Mouse (Mus musculus): ENCODE data around the gene 9830107B12Rik. TPM values are rescaled to one million over a fixed set of nuclear protein-coding genes. Genes with fewer than 3 reads are reported as not detected.
"Not testable (repeated sequence)": the region's sequence is repeated elsewhere in the genome, so short reads cannot be mapped to it uniquely, and the experiment has no call there.

9830107B12Rik gene
- not detected for polyA plus RNA-seq (2017; shearing (Covaris generic))

GRCm38 (mm10) chr17:48146120-48146519 is at the start of gene 9830107B12Rik:
Gene 9830107B12Rik, minus strand, starts transcription at chr17:48146268.
- ATAC-seq, result no peak

GRCm38 (mm10) chr17:48192366-48192765 is 46.3 kb upstream of the 9830107B12Rik start:
- ATAC-seq, result no peak

DNA sequence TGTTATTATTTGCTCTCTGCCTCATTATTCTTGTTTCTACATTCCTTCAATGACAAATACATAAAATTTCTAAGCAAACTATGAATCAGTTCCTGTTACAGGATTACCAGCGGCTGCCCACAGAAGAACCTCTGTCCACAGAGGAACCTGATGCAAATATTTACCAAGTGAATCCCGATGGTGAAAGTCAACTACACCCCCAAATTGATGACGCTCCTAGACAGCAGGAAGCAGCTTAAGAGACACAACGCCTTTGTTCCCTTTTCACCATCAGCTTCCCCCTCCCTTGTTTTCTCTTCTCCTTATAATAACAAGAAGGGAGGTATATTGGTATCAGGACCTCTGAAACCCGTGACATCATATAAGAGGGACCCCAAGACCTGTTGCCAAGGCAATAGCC is 39.2 kb upstream of the 9830107B12Rik start:
- ATAC-seq, result no peak

DNA sequence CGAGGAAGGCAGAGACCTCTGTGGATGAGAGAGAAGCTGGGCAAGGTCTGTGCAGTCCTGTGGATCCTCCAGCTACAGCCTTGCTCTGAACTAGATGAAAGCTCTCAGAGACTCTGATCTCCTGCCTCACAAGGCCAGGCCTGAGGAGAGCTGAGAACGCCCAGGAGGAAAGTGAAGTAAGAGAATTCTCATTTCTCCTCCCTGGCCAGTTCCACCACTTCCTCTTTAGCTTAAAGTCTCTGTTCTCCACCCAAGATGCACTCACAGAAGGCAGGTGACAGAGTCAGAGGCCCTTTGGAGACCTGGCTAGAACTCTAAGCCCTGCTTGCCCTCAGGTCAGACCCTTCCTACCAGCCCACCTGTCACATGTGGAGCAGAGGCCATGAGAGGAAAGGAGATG is 21.0 kb upstream of the 9830107B12Rik start, which contains the start of gene A530064D06Rik:
Gene A530064D06Rik (minus strand): TSS at position 173 of the 400 bp plus-strand sequence.
- not testable (repeated sequence) for ATAC-seq

- ATAC-seq, result no peak
Measured at GRCm38 (mm10) chr17:48157382-48158076, 11.5 kb upstream of the 9830107B12Rik start.

GRCm38 (mm10) chr17:48132810-48133209 is 13.3 kb downstream of the 9830107B12Rik start:
- no peak for ATAC-seq

DNA sequence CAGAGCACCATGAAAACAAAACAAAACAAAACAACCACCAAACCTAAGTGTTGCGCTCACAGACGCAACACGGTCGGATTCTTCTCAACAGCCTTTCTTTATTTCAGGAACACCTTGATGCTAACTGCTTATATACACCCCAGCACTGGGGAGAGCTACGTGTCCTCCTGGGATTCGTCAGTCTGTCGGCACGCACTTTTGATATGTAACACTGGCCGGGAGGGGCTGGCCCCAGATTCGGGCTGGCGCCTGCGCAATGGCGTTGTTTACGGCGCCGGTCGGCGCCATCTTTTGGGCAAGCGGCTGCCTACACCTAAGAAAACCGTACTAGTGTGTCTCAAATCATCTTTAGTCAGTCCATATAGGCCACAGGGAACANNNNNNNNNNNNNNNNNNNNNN is 25.6 kb downstream of the 9830107B12Rik start:
- ATAC-seq, result no peak

DNA sequence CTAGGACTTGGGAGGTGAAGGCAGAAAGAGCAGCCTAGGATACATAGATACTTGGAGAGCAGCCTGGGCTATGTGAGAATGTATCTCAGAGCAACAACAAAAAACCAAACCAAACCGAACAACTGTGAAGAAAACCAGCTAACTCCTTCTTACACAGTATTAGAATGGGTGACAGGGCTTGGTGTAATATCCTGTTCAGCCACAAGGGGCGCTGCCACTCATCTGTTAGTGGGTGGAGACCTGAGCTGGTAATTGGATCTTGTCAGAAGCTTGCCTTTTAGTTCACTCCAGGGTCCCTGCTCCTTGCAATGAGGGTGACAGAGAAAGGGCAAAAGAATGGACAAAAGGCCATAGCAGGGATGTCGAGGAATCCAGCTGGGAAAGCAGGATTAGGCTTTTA is 26.4 kb downstream of the 9830107B12Rik start:
- no peak for ATAC-seq

DNA sequence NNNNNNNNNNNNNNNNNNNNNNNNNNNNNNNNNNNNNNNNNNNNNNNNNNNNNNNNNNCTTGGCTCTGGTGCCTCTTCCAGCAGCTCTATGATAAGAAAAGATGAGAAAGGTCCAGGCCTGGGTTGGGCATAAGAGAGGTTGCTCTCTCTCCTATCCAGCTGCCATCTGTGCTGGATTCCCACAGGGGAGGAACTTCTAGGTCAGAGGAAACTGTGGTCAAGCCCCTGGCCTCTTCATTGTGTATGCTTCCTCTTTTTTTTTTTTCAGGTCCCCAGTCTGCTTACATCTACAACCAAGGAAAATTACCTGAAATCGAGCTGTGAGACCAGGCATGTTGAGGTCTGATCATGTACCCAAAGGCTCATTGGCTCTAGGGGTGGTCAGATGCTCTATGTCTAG is 27.5 kb downstream of the 9830107B12Rik start:
- no peak for ATAC-seq

GRCm38 (mm10) chr17:48110547-48111287 is 35.4 kb downstream of the 9830107B12Rik start:
- ATAC-seq, result no peak

- ATAC-seq, result no peak
Measured at GRCm38 (mm10) chr17:48108520-48108919, 37.5 kb downstream of the 9830107B12Rik start.

DNA sequence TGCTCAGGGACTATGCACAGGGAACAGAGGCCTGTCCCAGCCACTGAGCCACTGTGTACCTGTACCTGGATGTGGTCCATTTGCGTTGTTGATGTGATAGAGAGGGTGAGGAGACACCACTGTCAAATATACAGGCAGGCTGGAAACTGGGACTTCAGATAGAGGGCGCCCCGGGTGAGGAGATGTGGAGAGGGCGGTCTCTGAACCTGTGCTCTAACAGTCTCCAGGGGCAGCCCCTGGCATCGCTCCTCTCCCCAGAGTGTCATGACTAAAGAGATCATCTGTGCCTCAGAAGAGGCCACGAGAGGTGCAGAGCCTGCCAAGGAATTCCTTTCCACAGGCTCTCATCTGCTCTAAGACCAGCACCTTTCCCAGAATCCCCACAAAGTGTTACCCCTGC is 38.2 kb downstream of the 9830107B12Rik start:
- ATAC-seq, result no peak

DNA sequence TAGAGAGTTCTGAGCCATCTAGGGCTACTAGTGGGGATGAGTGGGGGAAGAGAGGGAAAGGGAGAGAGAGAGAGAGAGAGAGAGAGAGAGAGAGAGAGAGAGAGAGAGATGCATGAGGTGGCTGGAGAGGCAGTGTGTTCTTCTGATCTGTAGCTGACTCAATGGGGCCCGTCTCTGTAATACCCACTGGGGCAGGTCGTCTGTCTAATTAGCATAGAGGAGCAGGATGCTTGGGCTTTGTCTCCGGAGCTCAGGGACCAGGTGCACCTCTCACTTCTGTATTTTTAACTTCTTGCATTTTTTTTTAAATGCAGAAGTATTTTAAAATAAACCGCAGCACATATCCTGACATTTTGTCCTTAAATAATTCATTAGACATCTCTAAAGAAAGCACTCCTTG is 38.7 kb downstream of the 9830107B12Rik start:
- ATAC-seq, result no peak

GRCm38 (mm10) chr17:48100441-48101417 is 45.3 kb downstream of the 9830107B12Rik start:
- ATAC-seq, result peak; percentile 90

GRCm38 (mm10) chr17:48099312-48099711 is 46.8 kb downstream of the 9830107B12Rik start:
- ATAC-seq, result no peak

DNA sequence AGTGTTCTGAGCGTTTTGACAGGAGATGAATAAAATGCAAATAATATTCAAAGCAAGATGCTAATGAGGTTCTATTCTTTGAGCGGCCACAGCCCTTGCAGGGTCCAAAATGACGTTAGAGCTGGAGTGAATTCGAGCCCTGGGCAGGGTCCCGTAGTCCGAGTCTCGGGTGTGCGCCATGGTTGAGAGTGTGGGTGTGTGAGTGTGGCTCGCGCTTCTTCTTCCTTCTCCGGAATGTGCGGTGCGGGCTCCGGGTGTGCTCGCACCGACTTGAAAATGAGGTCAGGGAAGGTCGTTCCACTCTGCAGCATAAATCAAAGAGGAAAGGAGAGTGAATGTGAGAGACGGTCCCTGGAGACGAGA is 47.6 kb downstream of the 9830107B12Rik start:
- no peak for ATAC-seq

DNA sequence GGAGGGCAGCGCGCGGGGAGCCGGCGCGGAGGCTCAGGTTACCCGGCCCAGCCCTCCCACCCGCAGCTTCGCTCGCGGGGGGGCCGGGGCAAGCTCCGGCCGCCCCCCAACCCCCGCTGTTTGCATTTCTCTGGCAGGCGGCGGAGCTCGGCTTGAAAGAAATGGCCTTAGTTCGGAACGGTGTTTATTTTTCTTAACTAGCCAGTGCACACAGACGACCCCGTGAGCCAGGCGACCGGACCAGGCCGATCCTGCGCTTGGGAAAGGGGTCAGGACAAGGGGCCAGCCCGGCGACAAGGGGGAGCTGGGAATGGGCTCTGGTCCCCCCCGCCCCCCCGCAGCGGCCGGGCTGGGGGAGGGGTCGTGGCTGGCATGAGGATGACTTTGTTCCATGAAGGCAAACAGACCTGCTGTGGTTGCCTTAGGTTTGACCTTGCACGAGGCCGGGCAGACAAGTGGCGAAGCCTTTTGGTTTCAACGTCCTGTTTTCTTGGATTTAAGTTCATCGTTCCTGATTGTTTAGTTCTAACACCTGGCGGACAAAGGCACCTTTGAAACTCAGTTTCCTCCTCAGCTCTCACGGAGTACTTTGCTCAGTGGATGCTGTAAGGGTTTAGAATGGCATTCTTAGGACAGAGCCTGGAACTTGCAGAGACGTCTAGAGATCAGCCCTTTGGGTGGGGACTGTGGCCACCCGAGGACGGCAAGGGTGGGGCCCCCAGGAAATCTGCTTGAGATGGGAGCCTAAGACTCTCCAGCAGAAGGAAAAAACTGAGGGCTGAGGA is 48.1 kb downstream of the 9830107B12Rik start:
- ATAC-seq, result no peak

- peak; percentile 37 for ATAC-seq
Measured at GRCm38 (mm10) chr17:48097011-48097742, 48.9 kb downstream of the 9830107B12Rik start.

DNA sequence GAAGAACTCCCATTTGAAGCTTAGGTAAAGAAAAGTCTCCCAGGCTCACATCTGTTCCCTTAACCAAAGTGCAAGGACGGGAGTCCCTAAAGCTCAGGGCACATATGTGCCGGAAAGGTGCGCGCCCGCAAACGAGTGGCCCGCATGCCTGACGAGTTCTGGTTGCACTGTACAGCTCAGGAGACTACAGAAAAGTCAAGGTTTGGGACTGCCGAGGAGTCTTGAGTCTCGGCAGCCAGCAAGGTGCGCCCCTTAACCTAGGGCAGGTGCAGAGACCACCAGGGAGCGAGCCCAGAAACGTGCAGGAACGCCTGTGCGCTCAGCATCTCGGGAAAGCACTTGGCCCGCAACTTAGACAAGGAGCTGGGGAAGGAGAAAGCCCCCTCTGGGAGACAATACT is 49.7 kb downstream of the 9830107B12Rik start:
- ATAC-seq, result no peak

- no peak for ATAC-seq
Measured at GRCm38 (mm10) chr17:48095718-48096121, 50.3 kb downstream of the 9830107B12Rik start.
